29 mouse cellular contexts compared by ENCODE assay signal in the genomic region with DNA sequence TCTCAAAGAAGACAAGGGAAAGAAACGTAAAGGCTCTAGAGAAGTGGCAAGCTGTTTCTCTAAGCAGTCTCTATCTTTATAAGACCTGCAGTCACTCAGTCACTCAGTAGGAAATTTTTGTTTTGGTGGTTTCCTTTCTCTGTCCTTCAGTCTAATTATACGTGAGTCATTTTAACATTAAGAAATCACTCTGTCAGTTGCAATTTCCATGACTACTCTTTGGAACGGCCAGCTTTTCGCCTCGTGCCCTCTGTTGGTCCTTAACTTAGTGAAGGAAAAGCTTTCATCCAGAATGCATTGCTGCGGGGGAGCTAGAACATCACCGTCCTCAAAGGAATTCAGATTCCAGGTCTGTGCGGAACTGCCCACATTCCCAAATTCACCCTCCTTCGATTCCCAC. TPM values are rescaled to one million over a fixed set of nuclear protein-coding genes. Genes with fewer than 3 reads are reported as not detected.
DNase-seq lines count a peak whose midpoint lies in the region; ATAC-seq and TF ChIP-seq lines count a peak whose summit lies in the region.
"Had no signal": no experiment of that assay in that cellular context is flagged by ENCODE, and none has a peak within 500 bp of the region (broad histone marks: within the 10 kb centered on the region; RNA-seq: fewer than 3 reads in every experiment).

No protein-coding gene starts in this region.

- in situ Hi-C loops in Patski (cut with MboI; ENCODE audit: low pct_unique_long_range_greater_than_20kb) = no loop called here

- H3K27me3 ChIP-seq in Patski = peaks cover 6% of the 10 kb centered on the region
- H3K27me3 ChIP-seq: embryonic facial prominence, embryonic 12.5 days; forebrain, embryonic 15.5 days; heart, embryonic 13.5 days; limb, embryonic 12.5 days; liver, embryonic 15.5 days; lung, embryonic 15.5 days; midbrain, embryonic 13.5 days; neural tube, embryonic 13.5 days had no signal

- peak; percentile 14 for DNase-seq in adrenal gland, postnatal 25 days
- no peak for DNase-seq in adrenal gland, adult 18-20 months (ENCODE audit: low spot score in 2 of 2)
- DNase-seq in 416B (ENCODE audit: low read depth) (peak; percentile 54), Patski (ENCODE audit: low read depth, low spot score) (no peak)
- DNase-seq in lung, adult 18-20 months = no peak
- no peak for DNase-seq in yolk sac, embryonic 10.5 days (ENCODE audit: low spot score)
- DNase-seq: cerebellum, adult 11 months; cerebellum, adult 9-10 months; cerebellum, postnatal 36 days; gastrocnemius, adult 2 months; gastrocnemius, postnatal 36 days; heart, adult 2 months; heart, postnatal 10 days; layer of hippocampus, adult 9-11 months; right cerebral cortex, postnatal 4 days; thymus, adult 2 months; thymus, postnatal 36 days had no signal

- TF ChIP-seq CTCF in Patski (IDR thresholded peaks at IDR 0.05) = no peak

- peak; percentile 26 for ATAC-seq in Patski
- ATAC-seq in megakaryocyte progenitor cell, adult 5-6 weeks (replicated peaks; ENCODE audit: poor library complexity) = peak; percentile 64
- ATAC-seq: forebrain, embryonic 15.5 days; intestine, postnatal 0 days; midbrain, embryonic 13.5 days had no signal

- CTCF ChIA-PET in Patski (lab: Charles Lee) = no interaction called here

- POLR2A ChIA-PET in Patski (lab: Charles Lee) = interaction anchor here (0.8 kb wide), 1 partner anchor 43 kb away, joined by 3 read pairs; no protein-coding TSS in a partner anchor

RNA-seq across cellular contexts. Expression of gene Tmem108, which starts 11.1 kb away (rescaled TPM):
- total RNA-seq in adrenal gland, postnatal 25 days (2021) = 2.7 and 4.4 TPM in 2 replicates
- 1 to 10 TPM; 3.7 TPM for total RNA-seq in adrenal gland, adult 18-20 months (2021)
- not detected for polyA plus RNA-seq in Patski (2021)
- total RNA-seq in megakaryocyte progenitor cell, adult 5-6 weeks (2015) = 0.37 and 0.73 TPM in 2 replicates
- 0.04 and 0.81 TPM in 2 replicates for total RNA-seq in megakaryocyte progenitor cell, adult 5-6 weeks (2017)
- total RNA-seq: gastrocnemius, adult 2 months; gastrocnemius, postnatal 36 days; hematopoietic stem cell, adult 5-6 weeks had no signal
- polyA plus RNA-seq: G1E had no signal

Comparison
In these comparisons a context has a peak if more than half of its experiments do, and no peak if none do; other contexts are left out.
1. DNase-seq: peak in adrenal gland, postnatal 25 days (single experiment) and 416B (single experiment); none in adrenal gland, adult 18-20 months (0 of 2), Patski (single experiment), lung, adult 18-20 months (0 of 2) and yolk sac, embryonic 10.5 days (single experiment).